Mouse (Mus musculus) urinary bladder, postnatal 25 days (tissue): ENCODE results near the gene Cep78.

ENCODE experiments used
- DNase-seq: peaks from one replicate; pipeline ENCODE4 v3.0.0; 2022; ENCODE audit warnings: low spot score

Cep78 gene

DNA sequence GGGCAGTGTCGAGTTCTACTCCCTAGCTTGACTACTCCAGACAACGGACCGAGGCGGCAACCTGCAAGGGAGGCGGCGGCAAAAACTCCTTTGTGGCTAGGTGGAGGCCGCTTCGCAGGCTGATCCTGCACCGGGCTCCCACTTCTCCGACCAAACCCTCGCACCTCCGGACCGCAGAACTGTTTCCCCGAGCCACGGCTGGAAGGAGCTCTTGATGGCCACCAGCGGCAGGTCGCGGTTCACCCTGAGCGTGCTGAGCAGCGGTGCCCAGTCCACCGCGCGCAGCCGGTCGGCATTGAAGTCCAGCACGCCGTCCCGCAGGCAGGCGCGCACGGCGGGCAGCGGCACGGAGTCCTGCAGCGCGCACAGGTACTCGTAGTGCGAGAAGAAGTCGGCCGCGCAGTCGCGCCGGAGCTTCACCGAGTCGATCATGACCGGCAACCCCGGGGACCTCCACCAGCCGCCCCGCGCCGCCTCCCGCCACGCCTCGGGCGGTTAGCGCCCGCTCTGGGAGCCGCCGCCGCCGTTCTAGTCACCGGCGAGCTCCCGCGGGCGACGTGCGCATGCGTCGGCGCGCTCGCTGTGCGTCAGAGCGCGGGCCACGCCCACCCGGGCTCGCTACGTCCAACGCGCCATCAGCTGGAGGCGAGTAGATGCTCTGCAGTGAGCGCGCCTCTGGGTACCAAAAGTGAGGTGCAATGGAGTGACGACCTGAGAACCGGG, at the start of gene Cep78:
Gene Cep78 (minus strand): TSS at position 541 of the 723 bp plus-strand sequence.
- peak; percentile 88 for DNase-seq

DNA sequence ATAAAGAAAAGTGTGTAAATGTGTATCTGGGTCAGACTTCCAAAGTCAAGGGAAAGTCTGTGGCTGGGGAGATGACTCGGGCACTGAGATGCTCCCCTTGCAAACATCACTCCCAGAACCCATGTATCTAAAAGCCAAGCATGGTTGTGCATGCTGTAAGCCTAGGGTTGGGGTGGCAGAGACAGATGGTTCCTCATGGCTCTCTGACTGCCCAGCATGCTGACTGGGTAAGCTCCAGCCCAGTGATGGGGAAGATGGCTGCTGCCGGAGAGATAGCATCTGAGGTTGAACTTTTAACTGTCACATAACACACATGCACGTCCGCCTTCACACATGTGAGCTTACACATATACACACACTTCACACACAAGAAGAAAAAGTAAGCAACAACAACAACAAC, 46.5 kb upstream of the Cep78 start:
- no peak for DNase-seq

DNA sequence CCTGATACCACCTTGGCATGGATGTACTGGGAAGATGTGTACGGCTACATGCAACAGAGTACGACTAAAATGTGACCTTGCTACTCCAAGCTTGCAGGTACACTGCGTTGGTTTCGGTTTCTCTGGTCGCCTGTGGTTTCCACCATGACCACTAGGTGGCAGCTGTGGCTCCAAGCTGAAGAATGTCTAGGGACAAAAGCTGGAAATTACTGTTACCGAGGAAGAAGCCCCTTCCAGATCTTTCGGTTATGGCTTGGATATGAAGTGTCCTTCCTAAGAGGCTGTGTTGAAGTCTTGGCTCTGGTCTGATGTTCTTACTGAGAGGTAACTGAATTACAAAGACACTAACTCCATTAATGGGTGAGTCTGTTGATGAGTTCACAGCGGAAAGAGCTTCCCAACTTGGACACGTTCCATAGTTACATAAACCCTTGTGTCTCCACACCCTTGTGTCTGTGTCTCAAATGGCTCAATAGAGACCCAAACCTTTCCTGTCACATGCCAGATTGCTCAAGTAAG, 44.5 kb upstream of the Cep78 start:
- peak; percentile 17 for DNase-seq

DNA sequence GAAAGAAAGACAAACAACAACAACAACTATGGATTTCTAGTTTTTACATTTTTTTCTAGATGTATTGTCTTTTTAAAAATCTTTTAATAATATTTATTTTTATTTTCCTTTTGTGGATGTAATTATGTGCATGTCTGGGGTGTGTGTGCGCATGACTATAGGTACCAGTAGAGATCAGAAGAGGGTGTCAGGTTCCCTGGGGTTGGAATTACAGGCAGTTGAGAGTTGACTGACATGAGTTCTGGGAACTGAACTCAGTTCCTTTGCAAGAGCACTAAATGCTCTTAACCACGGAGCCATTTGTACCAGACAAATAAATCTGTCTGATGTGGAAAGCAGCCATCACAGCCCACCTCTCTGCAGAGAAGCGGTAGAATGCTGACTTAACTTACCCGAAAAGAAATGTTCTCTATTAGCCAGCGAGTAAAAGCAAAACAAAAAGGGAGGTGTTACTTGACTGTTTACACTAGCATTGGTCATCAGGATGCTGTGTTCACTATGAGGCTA, 44.0 kb upstream of the Cep78 start:
- no peak for DNase-seq

DNA sequence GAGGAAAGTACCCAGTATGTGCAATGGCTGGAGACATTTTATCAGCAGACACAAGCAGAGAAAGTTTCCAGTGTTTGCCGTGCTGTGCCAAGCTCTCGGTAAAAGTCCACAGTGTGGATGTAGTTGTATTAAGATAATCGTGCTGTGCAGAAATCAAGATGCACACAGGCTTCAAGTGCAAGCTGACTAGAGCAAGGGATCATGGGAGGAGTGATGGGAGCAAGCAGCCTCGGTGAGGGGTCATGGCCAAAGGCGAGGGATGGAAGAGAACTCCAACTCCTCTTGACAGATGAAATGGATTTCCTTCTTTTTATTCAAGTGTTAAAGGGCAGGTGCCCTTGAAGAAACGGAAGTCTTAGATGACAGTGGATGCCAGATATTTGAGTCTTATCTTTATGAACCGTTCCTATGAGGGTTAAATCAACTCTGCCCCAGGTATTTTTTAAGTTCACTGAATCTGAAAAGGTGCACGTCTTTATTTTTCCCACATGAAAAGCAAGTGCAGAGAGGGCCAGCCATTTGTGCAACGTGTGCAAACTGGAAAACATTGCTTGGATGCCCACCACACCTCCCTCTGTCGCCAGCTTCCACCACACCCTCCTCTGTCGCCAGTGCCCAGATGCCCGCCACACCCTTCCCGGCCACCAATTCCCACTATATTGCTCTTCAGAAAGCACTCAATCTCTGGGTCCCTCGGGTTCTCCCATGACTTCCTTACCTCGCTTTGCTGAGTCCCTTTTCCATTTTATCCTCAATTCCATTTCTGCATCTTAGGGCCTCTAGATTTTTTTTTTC, 43.3 kb upstream of the Cep78 start:
- DNase-seq = no peak

DNA sequence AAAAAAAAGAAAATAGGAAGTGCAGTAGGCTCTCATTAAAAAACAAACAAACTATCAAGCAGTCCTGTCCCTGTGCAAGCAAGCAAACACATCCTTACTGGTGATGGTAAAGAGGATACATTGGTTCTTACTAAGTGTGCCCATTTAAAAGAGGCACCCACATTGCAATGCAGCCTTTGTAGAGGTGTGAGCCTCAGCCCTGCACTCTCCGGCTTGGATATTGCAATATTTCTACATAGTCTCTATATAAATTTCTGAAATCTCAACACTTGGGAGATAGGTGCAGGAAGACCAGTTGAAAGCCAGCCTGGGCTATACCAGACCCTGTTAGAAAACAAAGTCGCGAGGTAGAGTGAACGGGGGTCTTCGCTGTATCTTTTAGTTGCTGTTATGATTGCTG, 41.5 kb upstream of the Cep78 start:
- DNase-seq = no peak

DNA sequence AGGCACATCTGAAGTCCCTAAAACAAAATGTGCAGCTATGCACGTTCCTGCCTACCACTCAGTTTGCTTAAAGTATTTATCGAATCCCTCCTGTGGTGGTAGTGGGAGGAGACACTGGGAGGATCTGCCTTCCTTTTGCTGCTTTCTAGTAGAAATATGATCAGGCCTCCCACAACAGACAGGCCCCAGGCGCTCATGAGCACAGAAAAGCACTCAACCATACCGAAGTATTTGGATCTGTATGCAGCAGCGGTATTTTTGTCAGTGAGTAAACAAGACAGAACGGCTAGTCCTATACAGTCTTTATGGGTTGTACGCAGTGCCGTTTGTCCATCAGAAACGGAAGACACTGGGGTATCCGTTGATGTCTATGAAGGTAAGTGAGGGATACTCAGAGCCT, 37.4 kb upstream of the Cep78 start:
- DNase-seq = no peak

DNA sequence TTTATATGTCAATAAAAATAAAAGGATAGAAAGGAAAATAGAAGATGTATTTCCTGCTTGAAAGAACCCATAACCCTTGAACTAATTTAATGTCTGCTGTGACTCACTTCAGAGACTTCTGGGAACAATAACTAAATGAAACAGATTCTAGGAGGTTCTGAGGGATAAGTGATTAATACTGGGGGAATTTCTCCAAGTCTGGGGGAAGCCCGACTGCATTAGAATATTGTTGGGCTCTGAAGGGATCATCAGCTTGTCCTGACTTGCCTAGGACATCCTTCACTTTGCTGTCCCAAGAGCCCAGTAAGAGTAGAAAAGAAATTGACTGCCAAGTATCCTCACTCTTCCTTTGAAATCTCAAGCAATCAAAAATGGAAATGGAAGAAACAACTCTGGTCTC, 31.4 kb upstream of the Cep78 start:
- no peak for DNase-seq

DNA sequence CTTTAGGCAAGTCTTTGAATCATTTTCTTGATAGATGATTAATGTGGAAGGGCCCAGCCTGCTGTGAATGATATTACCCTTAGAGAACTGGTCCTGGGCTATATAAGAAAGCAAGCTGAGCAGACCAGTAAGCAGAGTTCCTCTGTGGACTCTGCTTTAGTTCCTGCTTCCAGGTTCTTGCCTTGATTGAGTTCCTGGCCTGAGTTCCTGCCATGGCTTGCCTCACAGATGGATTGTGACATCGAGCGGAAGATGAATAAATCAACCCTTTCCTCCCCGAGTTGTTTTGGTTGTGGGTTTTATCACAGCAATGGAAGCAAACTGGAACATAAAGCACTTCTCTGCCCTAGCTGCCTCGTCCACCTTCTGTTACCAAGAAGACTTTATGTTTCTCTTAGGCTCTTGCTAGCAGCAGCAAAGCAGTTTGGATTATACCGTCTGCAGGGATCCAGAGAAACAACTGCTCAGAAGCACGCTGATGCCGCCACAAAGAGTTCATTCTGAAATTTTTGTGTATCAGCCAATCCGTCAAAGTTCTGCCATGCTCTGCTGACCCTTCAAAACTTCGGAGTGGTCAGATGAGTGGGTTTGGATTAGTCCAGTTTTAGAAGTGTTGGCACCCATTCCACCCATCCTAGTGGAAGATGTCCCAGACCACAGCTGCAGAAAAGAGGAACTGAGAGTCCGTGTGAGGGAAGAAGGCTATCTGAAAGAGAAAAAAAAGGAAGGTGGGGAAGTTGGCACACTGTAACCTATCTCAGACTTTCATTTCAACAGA, 30.6 kb upstream of the Cep78 start:
- no peak for DNase-seq

DNA sequence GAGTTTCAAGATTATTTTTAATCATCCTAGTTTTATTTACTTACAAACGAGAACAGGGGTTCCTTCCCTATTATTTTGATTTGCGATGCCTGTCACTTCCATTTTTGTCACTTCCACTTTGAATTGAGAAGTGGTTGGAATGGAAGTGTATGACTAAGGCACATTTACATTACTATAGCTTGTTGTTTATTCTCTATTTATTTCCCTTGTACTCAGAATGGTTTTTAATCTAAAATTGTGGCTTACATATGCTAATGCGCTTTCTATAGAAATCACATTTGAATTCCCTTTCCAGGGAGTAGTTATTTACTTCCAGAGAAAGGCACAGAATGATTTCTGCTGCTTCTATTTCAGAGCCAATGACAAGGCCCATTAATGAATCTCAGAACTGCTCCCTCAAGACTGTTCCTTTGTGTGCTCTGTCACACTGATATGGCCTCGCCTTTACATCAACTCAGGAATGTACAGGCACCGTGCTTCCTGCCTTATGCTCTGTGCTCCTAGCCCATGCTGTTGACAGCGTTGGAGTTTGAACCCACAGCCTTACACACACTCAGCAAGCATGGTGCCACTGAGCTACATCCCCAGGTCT, 25.1 kb upstream of the Cep78 start:
- no peak for DNase-seq

DNA sequence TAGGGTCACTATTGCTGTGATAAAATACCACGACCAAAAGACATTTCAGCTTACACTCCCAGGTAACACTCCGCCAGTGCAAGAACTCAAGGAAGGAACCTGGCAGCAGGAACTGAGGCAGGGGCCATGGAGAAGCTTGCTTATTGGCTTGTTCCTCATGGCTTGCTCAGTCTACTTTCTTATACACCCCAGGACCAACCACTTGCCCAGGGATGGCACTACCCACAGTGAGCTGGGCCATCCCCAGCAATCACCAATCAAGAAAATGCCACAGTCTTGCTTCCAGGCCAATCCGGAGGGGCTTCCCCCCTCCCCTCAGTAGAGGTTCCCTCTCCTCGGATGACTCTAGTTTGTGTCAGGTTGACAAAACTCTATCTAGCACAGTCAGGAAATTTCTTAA, 24.3 kb upstream of the Cep78 start:
- no peak for DNase-seq

DNA sequence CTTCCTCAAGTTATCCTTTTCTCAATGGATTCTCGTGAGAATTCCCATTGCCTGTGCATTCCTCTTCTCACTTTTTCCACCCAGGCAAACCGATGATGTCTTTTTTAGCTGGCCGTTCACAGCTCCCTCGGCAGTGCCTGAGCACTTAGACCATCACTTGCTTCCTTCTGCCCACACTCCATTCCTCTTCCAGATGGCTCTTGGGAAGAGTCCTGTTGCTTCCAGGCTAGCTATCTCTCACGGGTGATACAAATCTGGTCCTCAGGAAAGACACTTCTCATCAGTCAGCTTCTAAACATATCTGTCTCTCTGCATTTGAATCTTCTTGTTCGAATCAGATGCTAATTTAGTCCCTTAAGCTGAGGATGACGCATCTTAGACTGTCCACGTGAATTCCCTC, 22.3 kb upstream of the Cep78 start:
- no peak for DNase-seq

DNA sequence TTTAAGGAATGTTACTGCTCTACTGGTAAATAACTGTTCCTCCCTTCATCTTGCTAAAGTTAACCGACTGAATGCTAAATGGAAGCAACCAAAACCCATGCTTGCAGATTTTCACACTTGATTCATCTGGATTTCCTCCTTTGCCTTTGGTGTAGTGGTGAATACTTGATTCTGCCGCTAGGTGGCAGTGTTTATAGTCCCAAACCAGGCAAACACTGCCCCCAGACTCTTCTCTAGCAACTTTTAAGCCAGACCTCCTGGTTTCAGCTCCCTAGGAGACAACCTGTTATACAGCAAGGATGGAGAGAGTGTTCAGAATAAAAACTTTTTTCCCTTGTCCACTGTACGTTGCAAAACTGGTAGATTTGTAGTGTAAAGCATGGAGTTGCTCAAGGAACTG, 13.4 kb upstream of the Cep78 start:
- peak; percentile 61 for DNase-seq

DNA sequence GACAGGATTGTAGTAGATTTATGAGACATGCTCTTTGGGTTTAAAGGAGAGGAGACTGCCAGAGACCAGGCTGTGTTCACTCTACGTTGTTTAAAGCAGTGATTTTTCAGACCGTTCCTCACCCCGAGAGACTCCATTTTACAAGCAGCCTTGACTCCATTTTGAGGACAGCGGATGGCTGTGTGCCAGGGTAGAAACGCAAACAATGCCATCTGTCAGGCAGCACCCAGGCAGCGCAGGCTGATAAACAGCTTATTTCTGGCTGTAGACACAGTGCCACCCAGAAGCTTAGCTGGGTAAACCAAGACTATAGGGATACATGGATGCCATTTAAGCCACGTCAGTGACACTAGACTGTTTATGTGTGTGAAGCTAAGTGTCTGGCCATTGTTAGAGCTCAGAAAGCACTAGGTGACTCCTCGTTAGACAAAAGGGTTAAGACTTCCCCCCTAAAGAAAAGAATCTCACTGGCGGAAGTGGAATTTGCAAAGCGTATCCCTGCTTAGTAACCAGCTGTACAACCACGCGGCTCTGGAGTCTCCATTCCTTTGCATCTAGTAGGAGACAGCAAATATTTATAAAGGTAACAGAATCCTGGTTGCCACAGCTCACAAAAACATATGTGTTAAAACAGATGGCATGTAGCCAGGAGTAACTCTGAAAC, 12.2 kb upstream of the Cep78 start:
- DNase-seq = no peak

DNA sequence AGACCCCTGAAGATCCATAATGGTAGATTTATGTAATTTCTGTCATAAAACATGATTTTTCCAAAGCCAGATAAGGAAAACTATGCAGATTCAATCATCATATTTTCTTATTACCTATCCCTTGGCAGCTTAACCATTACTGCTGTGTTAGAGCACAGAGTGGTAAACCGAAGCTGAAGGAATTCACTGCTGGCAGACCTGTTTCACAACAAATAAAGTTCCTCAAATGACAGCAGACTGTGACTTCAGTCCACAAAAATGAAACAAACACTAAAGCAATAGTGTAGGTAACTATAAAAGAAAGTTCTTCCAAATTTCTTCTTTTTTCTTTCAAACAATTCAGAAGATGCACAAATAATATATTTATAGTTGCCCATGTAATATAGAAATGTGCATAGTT, 5.3 kb upstream of the Cep78 start:
- DNase-seq = no peak

DNA sequence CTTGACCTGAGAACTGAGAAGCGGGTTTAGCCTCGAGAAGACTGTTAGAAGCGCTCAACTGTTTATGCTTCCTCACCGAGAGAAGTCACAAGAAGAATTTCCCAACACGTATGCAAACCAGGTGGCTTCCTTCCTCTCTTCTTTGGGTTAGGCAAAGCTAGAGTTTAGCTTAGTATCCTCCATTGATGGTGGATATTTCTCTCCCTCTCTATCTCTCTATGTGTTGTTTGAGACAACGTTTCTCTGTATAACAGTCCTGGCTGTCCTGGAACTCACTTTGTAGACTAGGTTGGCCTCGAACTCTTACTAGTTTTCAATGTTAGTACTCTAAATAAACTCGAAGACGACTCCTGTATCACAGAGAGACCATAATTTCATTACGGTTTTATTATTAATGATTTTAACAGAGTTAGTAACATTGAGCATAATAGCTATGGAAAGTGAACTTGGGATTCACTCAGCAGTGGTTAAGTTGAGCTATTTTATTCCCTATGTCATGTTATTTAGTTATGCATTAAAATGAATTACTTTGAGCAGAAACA, 454 bp upstream of the Cep78 start:
- DNase-seq = no peak

DNA sequence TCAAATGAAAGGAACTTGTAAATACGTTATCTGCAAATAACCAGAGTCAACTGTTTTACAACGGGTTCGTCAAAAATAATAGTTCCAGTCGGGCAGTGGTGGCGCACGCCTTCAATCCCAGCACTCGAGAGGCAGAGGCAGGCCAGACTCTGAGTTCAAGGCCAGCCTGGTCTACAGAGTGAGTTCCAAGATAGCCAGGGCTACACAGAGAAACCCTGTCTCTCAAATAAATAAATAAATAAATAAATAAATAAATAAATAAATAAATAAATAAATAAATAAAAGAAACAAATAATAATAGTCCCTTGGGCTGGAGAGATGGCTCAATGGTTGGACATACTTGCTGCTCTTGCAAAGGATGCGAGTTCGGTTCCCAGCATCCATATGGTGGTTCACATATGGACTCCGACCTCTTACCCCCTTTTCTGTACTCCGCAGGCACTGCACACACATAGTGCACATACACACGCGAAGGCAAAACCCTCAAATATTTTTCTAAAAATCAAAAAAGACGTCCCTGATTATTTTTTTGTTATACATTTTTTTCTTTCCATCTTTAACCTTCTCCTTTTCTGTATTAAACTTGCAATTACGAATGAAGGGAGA, 947 bp downstream of the Cep78 start:
- no peak for DNase-seq

DNA sequence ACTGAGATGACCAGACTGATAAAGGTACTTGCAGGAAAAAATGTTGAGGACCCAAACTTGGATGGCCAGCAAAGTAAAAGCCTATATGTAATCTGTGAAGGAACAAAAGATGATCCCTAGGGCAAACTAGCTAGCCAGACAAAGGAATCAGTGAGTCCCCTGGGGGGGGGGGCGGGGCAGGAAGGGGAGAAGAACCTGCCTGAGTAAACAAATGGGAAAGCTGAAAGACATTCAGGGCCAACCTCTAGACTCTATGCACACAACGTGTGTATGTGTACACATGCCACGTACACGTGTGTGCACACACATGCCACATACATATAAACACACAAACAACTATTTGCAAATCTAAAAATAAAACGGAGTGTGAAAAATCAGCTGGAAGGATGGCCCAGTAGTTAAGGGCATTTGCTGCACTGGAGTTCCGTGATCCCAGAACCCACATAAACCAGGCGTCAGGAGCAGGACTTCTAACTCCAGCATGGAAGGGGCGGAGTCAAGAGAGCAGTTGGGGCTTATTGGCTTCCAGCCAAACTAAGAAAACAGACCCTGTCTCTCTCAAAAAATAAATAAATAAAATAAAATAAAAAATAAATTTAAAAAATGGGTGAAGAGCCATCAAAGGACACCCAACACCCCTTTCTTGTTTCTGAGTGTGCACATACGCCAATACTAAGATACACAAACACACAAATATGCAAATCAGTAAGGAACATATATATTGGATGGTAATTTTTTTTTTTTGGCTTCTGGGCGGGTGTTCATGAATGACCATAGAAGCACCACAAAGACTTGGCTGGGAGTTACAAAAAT, 1.7 kb downstream of the Cep78 start:
- DNase-seq = no peak

DNA sequence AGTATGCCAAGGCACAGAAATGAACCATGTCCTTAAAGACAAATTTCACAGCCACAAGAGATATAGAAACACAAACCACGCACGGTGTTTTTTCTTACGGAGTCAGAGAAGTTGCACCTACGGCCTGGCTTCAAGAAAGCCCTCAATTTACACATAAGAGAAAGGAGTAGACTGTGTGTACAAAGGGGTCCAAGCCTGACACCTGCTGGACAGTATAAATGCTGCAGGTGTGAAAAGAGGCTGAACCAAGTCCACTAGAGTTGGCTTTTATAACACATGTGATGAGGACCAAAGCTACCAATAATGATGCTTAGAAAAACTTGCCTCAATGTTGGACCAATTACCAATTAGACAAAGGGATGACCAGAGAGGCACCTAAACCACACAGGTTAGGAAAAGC, 2.9 kb downstream of the Cep78 start:
- peak; percentile 27 for DNase-seq

DNA sequence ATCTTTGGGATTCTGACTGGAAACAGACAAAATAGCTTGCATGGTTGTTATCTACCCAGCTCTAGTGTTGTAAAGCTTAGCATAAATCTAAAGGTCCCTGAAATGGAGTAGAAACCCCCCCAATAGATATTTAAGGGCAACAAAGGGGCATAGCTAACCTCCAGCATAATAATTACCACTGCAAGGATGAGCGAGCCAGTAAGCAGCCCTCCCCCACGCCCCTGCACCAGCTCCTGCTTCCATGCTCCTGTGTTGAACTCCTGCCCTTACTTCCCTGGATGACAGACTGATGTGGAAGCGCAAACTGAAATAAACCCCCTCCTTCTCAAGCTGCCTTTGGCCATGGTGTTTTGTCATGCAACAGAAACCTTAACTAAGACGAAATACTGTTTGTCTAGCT, 11.4 kb downstream of the Cep78 start:
- DNase-seq = no peak
